Mouse (Mus musculus) neural tube, embryonic 12.5 days (tissue): ENCODE measurements at regions not wholly inside any gene's neighbourhood (a gene's known extent, or its start where the extent isn't known, plus 50 kb on each side); places are given as distances from the start of the nearest gene placed in this dataset.
A peak's percentile ranks its signal among the peaks of the same experiment; 100 is the strongest.

Experiments
- ATAC-seq: fragments of 200-750 bp; cut with Nextera tagmentation; 2 replicates; pipeline ENCODE4 v1.8.0; 2017; ENCODE audit warnings: low read depth, mild to moderate bottlenecking, moderate TSS enrichment, moderate library complexity; ENCODE audit not compliant: low FRiP score
- H3K27ac ChIP-seq: fragments of 300-500 bp; sonication (generic); 2 replicates; pipeline ENCODE4 v1.5.1; 2016
- H3K27me3 ChIP-seq: fragments of 300-500 bp; sonication (generic); replicated peaks from 2 replicates; pipeline ENCODE4 v1.6.1; 2016; ENCODE audit warnings: mild to moderate bottlenecking
- H3K36me3 ChIP-seq: fragments of 300-500 bp; sonication (generic); 2 replicates; pipeline ENCODE4 v1.6.1; 2016; ENCODE audit warnings: mild to moderate bottlenecking
- H3K4me1 ChIP-seq: fragments of 300-500 bp; sonication (generic); 2 replicates; pipeline ENCODE4 v1.6.1; 2016
- H3K4me2 ChIP-seq: fragments of 300-500 bp; sonication (generic); replicated peaks from 2 replicates; pipeline ENCODE4 v1.6.1; 2016; ENCODE audit warnings: mild to moderate bottlenecking
- H3K4me3 ChIP-seq: fragments of 300-500 bp; sonication (generic); 2 replicates; pipeline ENCODE4 v1.5.1; 2016
- H3K9ac ChIP-seq: fragments of 300-500 bp; sonication (generic); 2 replicates; pipeline ENCODE4 v1.6.1; 2016; ENCODE audit warnings: mild to moderate bottlenecking
- H3K9me3 ChIP-seq: fragments of 300-500 bp; sonication (generic); 2 replicates; pipeline ENCODE4 v1.6.1; 2016; ENCODE audit warnings: mild to moderate bottlenecking
- WGBS: fragments of 180-500 bp; shearing (Covaris S2); methylation state at CpG from one replicate; pipeline ENCODE4 v1.1.7; 2016; 5-methylcytosine and 5-hydroxymethylcytosine counted together

GRCm38 (mm10) chr6:81760181-81760580, 163.3 kb upstream of the Gcfc2 start:
- peak; percentile 75 for ATAC-seq
- H3K27me3 ChIP-seq = no peaks in the 10 kb centered on the region
- no peak overlapping the region for H3K9ac ChIP-seq
- no peak overlapping the region for H3K4me2 ChIP-seq
- H3K4me3 ChIP-seq = no peak overlapping the region
- H3K4me1 ChIP-seq = no peaks in the 10 kb centered on the region
- no peaks in the 10 kb centered on the region for H3K9me3 ChIP-seq
- no peaks in the 10 kb centered on the region for H3K36me3 ChIP-seq
- no peak overlapping the region for H3K27ac ChIP-seq
- 43% methylated on average over 2 of the region's 2 CpGs for WGBS

GRCm38 (mm10) chr6:81765831-81766230, 157.6 kb upstream of the Gcfc2 start:
- Histone ChIP-seq H3K9me3 (no peaks in the 10 kb centered on the region), H3K27me3 (no peaks in the 10 kb centered on the region), H3K4me1 (no peaks in the 10 kb centered on the region), H3K4me2 (no peak overlapping the region), H3K4me3 (no peak overlapping the region), H3K36me3 (no peaks in the 10 kb centered on the region), H3K27ac (no peak overlapping the region), H3K9ac (no peak overlapping the region)
- ATAC-seq = no peak
- 93% methylated on average over 7 of the region's 7 CpGs for WGBS

DNA sequence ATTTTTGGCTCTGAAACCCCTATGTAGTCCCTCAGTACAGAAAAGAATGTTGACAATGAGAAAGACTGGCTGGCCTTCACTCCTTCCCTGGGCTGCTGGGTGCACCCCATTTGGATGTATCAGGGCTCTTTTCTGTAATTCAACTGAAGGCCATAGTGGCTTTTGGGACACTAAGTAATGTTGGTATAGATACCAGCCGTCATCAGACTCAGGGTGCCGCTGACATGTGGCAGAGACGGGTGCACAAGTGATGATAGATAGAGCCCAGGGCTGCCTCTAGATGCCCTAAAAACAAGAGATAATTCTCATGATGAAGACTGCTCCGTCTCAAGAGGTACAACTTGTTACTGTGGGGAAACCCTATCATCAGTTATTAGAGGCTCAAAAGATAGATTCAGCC, 156.7 kb upstream of the Gcfc2 start:
- Histone ChIP-seq H3K4me2 (no peak overlapping the region), H3K27ac (no peak overlapping the region), H3K36me3 (no peaks in the 10 kb centered on the region), H3K9me3 (no peaks in the 10 kb centered on the region), H3K4me1 (no peaks in the 10 kb centered on the region), H3K9ac (no peak overlapping the region), H3K27me3 (no peaks in the 10 kb centered on the region), H3K4me3 (no peak overlapping the region)
- WGBS = 89% methylated on average over 4 of the region's 4 CpGs
- no peak for ATAC-seq

- Histone ChIP-seq H3K4me1 (no peaks in the 10 kb centered on the region), H3K9me3 (no peaks in the 10 kb centered on the region), H3K4me2 (no peak overlapping the region), H3K27me3 (no peaks in the 10 kb centered on the region), H3K9ac (no peak overlapping the region), H3K4me3 (no peak overlapping the region), H3K36me3 (no peaks in the 10 kb centered on the region), H3K27ac (no peak overlapping the region)
- WGBS = 64% methylated on average over 5 of the region's 5 CpGs
- ATAC-seq = peak; percentile 56
Measured at GRCm38 (mm10) chr6:81768669-81769537, 154.6 kb upstream of the Gcfc2 start.

DNA sequence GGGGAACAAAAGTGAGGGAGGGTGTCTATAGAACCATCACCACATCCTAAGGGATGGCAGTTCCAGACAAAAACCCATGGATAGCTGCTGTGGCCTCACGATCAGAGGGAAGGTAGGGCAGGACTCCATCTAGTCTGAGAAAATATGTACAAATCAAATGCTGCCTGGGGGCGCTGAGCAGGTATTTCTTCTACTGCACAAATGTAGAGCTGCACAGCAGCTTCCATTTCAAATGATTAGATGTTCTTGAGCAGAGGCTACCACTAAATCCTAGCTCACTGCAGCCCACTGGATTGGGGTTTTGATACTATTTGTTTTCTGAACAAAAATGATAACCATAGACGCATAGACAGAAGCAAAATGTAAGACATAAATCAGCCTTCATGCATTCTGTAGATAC, 153.2 kb upstream of the Gcfc2 start:
- Histone ChIP-seq H3K4me1 (no peaks in the 10 kb centered on the region), H3K4me2 (no peak overlapping the region), H3K9ac (no peak overlapping the region), H3K27ac (no peak overlapping the region), H3K4me3 (no peak overlapping the region), H3K27me3 (no peaks in the 10 kb centered on the region), H3K9me3 (no peaks in the 10 kb centered on the region), H3K36me3 (no peaks in the 10 kb centered on the region)
- WGBS = 87% methylated on average over 3 of the region's 3 CpGs
- no peak for ATAC-seq

GRCm38 (mm10) chr6:81771862-81772261, 151.6 kb upstream of the Gcfc2 start:
- ATAC-seq = no peak
- Histone ChIP-seq H3K9ac (no peak overlapping the region), H3K4me2 (no peak overlapping the region), H3K4me1 (no peaks in the 10 kb centered on the region), H3K27ac (no peak overlapping the region), H3K27me3 (no peaks in the 10 kb centered on the region), H3K4me3 (no peak overlapping the region), H3K36me3 (no peaks in the 10 kb centered on the region), H3K9me3 (no peaks in the 10 kb centered on the region)

GRCm38 (mm10) chr6:81782131-81782530, 141.3 kb upstream of the Gcfc2 start:
- H3K9me3 ChIP-seq = no peaks in the 10 kb centered on the region
- no peaks in the 10 kb centered on the region for H3K36me3 ChIP-seq
- H3K9ac ChIP-seq = no peak overlapping the region
- WGBS = 93% methylated on average over 5 of the region's 5 CpGs
- no peaks in the 10 kb centered on the region for H3K27me3 ChIP-seq
- ATAC-seq = no peak
- no peak overlapping the region for H3K4me3 ChIP-seq
- no peak overlapping the region for H3K4me2 ChIP-seq
- no peak overlapping the region for H3K27ac ChIP-seq
- H3K4me1 ChIP-seq = no peaks in the 10 kb centered on the region

- Histone ChIP-seq H3K9ac (no peak overlapping the region), H3K4me3 (no peak overlapping the region), H3K27ac (no peak overlapping the region), H3K36me3 (no peaks in the 10 kb centered on the region), H3K9me3 (no peaks in the 10 kb centered on the region), H3K27me3 (no peaks in the 10 kb centered on the region), H3K4me2 (no peak overlapping the region), H3K4me1 (no peaks in the 10 kb centered on the region)
- 73% methylated on average over 8 of the region's 8 CpGs for WGBS
- ATAC-seq = no peak
Measured at GRCm38 (mm10) chr6:81782815-81783435, 140.5 kb upstream of the Gcfc2 start.

DNA sequence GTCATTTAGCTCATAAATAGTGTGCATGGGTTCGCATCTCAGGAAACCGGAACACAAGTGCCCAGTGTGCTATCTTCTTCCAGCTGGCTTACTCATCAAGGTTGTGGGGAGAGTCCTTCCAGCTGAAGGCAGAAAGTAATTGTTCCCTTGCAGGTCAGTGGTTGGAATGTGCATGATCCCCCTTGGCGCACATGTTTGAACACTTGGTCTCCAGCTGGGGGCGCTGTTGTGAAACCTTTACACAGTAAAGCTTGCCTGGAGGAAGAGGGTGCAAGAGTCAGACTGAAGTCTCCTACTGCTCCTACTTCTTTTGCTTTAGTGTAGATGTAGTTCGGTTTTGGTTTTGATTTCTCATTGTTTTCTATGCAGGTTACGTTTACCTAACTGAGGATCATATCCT, 128.2 kb upstream of the Gcfc2 start:
- Histone ChIP-seq H3K4me2 (no peak overlapping the region), H3K4me3 (no peak overlapping the region), H3K9ac (no peak overlapping the region), H3K4me1 (no peaks in the 10 kb centered on the region), H3K27me3 (no peaks in the 10 kb centered on the region), H3K36me3 (no peaks in the 10 kb centered on the region), H3K27ac (no peak overlapping the region), H3K9me3 (no peaks in the 10 kb centered on the region)
- WGBS = 79% methylated on average over 6 of the region's 6 CpGs
- no peak for ATAC-seq

DNA sequence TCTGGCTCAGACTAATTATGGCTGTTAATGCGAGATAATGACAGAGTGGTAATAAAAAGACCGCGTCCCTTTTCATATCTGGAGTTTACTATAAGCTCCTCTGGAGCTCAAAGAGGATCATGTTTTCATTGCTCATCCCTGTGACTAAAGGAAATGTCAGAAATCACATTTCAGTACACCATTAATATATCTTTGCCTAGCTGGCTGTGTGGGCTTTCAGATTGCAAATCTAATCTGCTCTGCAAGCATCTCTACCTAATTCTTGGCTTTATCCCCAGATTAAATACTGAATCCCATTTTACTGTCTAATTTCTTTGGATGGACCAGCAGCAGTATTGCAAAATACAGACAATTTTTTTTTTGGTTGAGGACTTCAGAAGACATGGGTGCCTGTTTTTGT, 122.6 kb upstream of the Gcfc2 start:
- no peak overlapping the region for H3K9ac ChIP-seq
- no peaks in the 10 kb centered on the region for H3K4me1 ChIP-seq
- H3K27ac ChIP-seq = no peak overlapping the region
- H3K9me3 ChIP-seq = no peaks in the 10 kb centered on the region
- H3K4me3 ChIP-seq = no peak overlapping the region
- ATAC-seq = no peak
- H3K4me2 ChIP-seq = no peak overlapping the region
- no peaks in the 10 kb centered on the region for H3K36me3 ChIP-seq
- H3K27me3 ChIP-seq = no peaks in the 10 kb centered on the region
- 87% methylated on average over 3 of the region's 3 CpGs for WGBS

DNA sequence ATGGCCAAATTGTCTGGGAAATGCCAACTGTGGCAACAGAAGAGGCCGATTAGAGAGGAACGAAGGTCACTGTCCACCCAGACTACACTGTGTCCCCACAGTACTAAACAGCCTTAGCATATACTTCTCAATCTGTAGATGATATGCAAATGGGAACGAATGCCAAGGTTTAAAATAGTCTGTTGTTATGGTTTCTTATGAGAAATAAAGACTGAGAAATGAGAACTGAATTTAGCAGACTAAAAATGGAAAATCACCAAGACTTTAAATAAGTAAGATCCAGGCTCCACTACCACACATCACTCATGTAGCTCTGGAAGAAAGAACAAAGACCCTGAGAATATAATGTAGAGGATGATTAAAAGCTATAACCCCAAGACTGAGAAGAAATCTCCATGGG, 121.7 kb upstream of the Gcfc2 start:
- WGBS = 89% methylated on average over 3 of the region's 3 CpGs
- Histone ChIP-seq H3K9me3 (no peaks in the 10 kb centered on the region), H3K27me3 (no peaks in the 10 kb centered on the region), H3K4me3 (no peak overlapping the region), H3K4me1 (no peaks in the 10 kb centered on the region), H3K4me2 (no peak overlapping the region), H3K27ac (no peak overlapping the region), H3K36me3 (no peaks in the 10 kb centered on the region), H3K9ac (no peak overlapping the region)
- ATAC-seq = no peak

- H3K36me3 ChIP-seq = no peaks in the 10 kb centered on the region
- no peak overlapping the region for H3K9ac ChIP-seq
- H3K27ac ChIP-seq = no peak overlapping the region
- no peak overlapping the region for H3K4me2 ChIP-seq
- WGBS = 95% methylated on average over 11 of the region's 11 CpGs
- no peaks in the 10 kb centered on the region for H3K27me3 ChIP-seq
- H3K4me1 ChIP-seq = no peaks in the 10 kb centered on the region
- H3K9me3 ChIP-seq = no peaks in the 10 kb centered on the region
- H3K4me3 ChIP-seq = no peak overlapping the region
- no peak for ATAC-seq
Measured at GRCm38 (mm10) chr6:81805942-81806341, 117.5 kb upstream of the Gcfc2 start.

- H3K9ac ChIP-seq = no peak overlapping the region
- 92% methylated on average over 13 of the region's 13 CpGs for WGBS
- H3K27me3 ChIP-seq = no peaks in the 10 kb centered on the region
- no peak overlapping the region for H3K27ac ChIP-seq
- H3K4me1 ChIP-seq = no peaks in the 10 kb centered on the region
- H3K36me3 ChIP-seq = no peaks in the 10 kb centered on the region
- H3K4me2 ChIP-seq = no peak overlapping the region
- no peaks in the 10 kb centered on the region for H3K9me3 ChIP-seq
- no peak for ATAC-seq
- no peak overlapping the region for H3K4me3 ChIP-seq
Measured at GRCm38 (mm10) chr6:81808712-81809111, 114.8 kb upstream of the Gcfc2 start.
